Mouse (Mus musculus) neural tube, embryonic 15.5 days (tissue): ENCODE data around the gene Park7. TPM values are rescaled to one million over a fixed set of nuclear protein-coding genes. Genes with fewer than 3 reads are reported as not detected.
A peak's percentile ranks its signal among the peaks of the same experiment; 100 is the strongest.

ENCODE experiments used
- ATAC-seq: fragments of 200-750 bp; cut with Nextera tagmentation; 2 replicates; pipeline ENCODE4 v1.8.0; 2017; ENCODE audit warnings: mild to moderate bottlenecking, moderate TSS enrichment, moderate library complexity; ENCODE audit not compliant: low FRiP score
- H3K27ac ChIP-seq: fragments of 300-500 bp; sonication (generic); replicated peaks from 2 replicates; pipeline ENCODE4 v1.5.1; 2015; ENCODE audit warnings: mild to moderate bottlenecking, inconsistent platforms
- H3K27me3 ChIP-seq: fragments of 300-500 bp; sonication (generic); replicated peaks from 2 replicates; pipeline ENCODE4 v1.6.1; 2015; ENCODE audit warnings: inconsistent platforms
- H3K36me3 ChIP-seq: fragments of 300-500 bp; sonication (generic); 2 replicates; pipeline ENCODE4 v1.6.1; 2015; ENCODE audit warnings: inconsistent platforms
- H3K4me1 ChIP-seq: fragments of 300-500 bp; sonication (generic); 2 replicates; pipeline ENCODE4 v1.6.1; 2015; ENCODE audit warnings: inconsistent platforms
- H3K4me2 ChIP-seq: fragments of 300-500 bp; sonication (generic); 2 replicates; pipeline ENCODE4 v1.6.1; 2015; ENCODE audit warnings: inconsistent platforms, mild to moderate bottlenecking, moderate library complexity
- H3K4me3 ChIP-seq: fragments of 300-500 bp; sonication (generic); replicated peaks from 2 replicates; pipeline ENCODE4 v1.5.1; 2015; ENCODE audit warnings: mild to moderate bottlenecking, inconsistent platforms
- H3K9ac ChIP-seq: fragments of 300-500 bp; sonication (generic); replicated peaks from 2 replicates; pipeline ENCODE4 v1.6.1; 2015; ENCODE audit warnings: mild to moderate bottlenecking, inconsistent platforms
- H3K9me3 ChIP-seq: fragments of 300-500 bp; sonication (generic); replicated peaks from 2 replicates; pipeline ENCODE4 v1.6.1; 2016; ENCODE audit warnings: inconsistent platforms
- WGBS: fragments of 180-500 bp; shearing (Covaris S2); methylation state at CpG from one replicate; pipeline ENCODE4 v1.1.7; 2015; ENCODE audit warnings: mixed read lengths; 5-methylcytosine and 5-hydroxymethylcytosine counted together
- polyA plus RNA-seq: library from polyadenylated mRNA; unstranded; fragments of >200 nt; fragmentation: Nextera tagmentation; extraction: Ambion mirVana; gene quantifications from 2 replicates; pipeline ENCODE4 v1.2.1, GENCODE M21; 2015

The Park7 gene
- polyA plus RNA-seq, 1 experiment from 2014 or later = 384 TPM

DNA sequence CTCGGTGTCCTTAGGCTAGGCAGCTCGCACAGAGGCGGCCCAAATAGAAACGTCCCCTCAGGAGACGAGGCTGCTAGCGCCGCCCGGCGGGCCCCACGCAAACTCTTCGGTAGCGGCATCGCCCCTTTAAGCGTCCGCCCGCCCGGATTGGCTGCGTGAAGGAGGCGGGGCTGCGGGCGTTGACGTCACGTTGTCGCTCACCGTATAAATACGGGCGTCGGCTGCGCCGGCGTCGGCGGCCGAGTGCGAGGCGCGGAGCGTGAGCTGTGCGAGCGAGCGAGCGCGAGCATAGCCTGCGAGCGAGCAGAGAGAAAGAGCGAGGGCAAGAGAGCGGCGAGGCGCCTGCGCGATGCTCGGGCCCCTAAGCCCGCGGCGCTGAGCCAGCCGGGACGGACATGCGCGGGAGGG is 59.4 kb downstream of the Park7 start:
- H3K4me2 ChIP-seq = peak overlapping the region; percentile 77
- no peaks in the 10 kb centered on the region for H3K27me3 ChIP-seq
- H3K27ac ChIP-seq = peak overlapping the region; percentile 98
- H3K9ac ChIP-seq = peak overlapping the region; percentile 94
- H3K4me1 ChIP-seq = peaks cover 22% of the 10 kb centered on the region
- under 1% methylated on average over 58 of the region's 59 CpGs for WGBS
- no peaks in the 10 kb centered on the region for H3K9me3 ChIP-seq
- H3K4me3 ChIP-seq = peak overlapping the region; percentile 89
- ATAC-seq = peak; percentile 97
- no peaks in the 10 kb centered on the region for H3K36me3 ChIP-seq

DNA sequence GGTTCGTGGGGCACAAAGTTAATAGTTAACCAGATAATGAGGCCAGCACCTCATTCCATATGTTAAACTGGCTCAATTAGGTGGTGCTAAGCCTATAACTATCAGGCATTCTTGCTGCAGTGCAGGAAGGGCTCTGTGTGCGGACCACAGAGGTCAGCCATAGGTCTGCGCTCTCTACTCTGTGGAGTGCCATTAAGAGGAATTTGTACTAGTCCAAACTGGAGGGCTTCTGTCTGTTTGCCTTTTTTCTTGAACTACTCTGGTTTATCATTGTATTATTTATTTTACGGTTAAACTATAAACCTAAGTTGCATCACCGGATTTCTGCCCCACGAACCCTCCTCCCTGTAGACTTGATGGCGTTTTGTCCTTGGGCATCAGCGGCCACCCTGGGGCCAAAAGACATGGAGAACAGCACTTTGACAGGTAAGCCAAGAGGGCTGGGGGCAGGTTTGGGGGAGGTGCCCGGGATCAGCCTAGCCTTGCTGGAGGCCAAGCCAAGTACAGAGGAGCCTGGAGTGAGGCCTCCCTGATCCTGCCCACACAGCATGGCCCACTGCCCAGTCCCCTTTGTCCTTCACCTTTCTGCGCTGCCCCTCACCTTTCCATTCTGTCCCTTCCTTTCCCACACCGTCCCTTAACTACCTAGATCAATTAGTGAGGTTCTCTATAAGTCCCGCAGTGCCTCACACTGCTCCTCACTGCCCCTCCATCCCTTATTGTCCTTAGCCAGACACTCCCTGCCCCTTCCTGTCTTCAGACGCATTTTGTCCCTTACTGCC is 60.4 kb downstream of the Park7 start, which contains the start of gene Errfi1:
Gene Errfi1 (plus strand): TSS at position 240 of the 782 bp plus-strand sequence.
- ATAC-seq = peak; percentile 12; the same call in 1 of the 2 replicates
- peak within 1 kb of the TSS; percentile 98 for H3K27ac ChIP-seq

DNA sequence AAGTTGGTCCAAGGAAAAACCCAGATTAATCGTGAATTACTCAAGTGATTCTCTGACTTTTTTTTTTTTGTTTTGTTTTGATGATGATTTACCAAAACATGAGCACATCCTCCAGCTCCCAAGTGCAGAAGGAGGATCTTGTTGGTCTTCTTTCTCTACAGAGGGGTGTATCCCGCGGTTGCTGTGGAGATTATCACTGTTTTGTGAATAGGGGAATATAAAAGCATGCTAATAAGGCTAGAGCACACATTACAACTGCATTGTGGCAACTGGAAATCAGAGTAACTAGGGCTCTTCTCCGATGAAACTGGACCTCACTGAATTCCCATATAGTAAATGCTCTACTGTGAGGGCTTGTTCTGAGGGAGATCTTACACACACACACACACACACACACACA is 61.8 kb downstream of the Park7 start:
- no peaks in the 10 kb centered on the region for H3K9me3 ChIP-seq
- WGBS = 69% methylated on average over 4 of the region's 4 CpGs
- H3K27ac ChIP-seq = no peak overlapping the region
- no peaks in the 10 kb centered on the region for H3K36me3 ChIP-seq
- no peak for ATAC-seq
- H3K4me2 ChIP-seq = no peak overlapping the region
- no peak overlapping the region for H3K9ac ChIP-seq
- no peaks in the 10 kb centered on the region for H3K27me3 ChIP-seq
- no peak overlapping the region for H3K4me3 ChIP-seq
- H3K4me1 ChIP-seq = peaks cover 24% of the 10 kb centered on the region

More for the DNA sequence above, 60.4 kb downstream of the Park7 start, which contains the start of gene Errfi1:
- Histone ChIP-seq H3K4me3 (peak within 1 kb of the TSS; percentile 89), H3K4me2 (peak within 1 kb of the TSS; percentile 77), H3K9ac (peak within 1 kb of the TSS; percentile 53), H3K4me1 (peaks cover 26% of the 10 kb centered on the region), H3K27me3 (no peaks in the 10 kb centered on the region), H3K9me3 (no peaks in the 10 kb centered on the region), H3K36me3 (no peaks in the 10 kb centered on the region)
- 42% methylated on average over 13 of the region's 13 CpGs for WGBS

DNA sequence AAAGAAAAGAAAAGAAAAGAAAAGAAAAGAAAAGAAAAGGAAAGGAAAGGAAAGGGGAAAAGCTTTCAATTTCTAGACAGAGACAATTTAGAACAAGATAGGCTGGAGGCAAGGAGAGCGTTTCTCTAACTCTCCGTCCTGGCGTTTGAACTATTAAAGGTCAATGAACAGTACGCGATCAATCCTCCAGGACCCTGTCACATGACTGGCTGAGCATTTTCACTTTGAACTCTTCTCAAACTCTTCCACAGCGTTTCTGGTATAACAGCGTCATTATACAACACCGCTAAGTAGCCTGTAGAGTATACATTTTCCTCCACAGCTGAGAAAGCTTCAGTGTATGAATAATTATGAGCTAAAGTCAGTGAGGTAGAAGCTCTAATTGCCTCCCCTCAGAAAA is 62.2 kb downstream of the Park7 start:
- ATAC-seq = no peak
- Histone ChIP-seq H3K4me2 (no peak overlapping the region), H3K9ac (no peak overlapping the region), H3K4me1 (peaks cover 24% of the 10 kb centered on the region), H3K9me3 (no peaks in the 10 kb centered on the region), H3K27me3 (no peaks in the 10 kb centered on the region), H3K4me3 (no peak overlapping the region), H3K27ac (no peak overlapping the region), H3K36me3 (no peaks in the 10 kb centered on the region)
- 58% methylated on average over 8 of the region's 8 CpGs for WGBS

DNA sequence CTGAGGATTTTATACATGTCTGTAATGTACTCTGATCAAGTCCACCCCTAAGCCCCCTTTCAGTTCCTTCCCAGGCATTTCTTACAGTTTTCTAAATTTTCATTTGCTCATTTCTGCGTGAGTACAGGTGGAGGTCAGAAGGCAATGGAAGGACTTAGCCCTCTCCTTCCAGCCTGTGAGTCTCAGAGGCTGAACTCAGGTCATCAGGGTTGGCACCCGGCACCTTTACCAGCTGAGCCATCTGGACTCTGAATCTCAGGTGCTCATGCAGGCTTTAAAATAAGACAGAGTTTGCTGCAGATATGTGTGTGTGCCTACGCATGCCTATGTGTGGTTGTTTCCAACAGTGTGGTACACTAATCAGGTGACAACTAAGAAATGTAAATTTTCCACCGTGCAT is 63.3 kb downstream of the Park7 start:
- Histone ChIP-seq H3K27ac (no peak overlapping the region), H3K4me2 (no peak overlapping the region), H3K36me3 (no peaks in the 10 kb centered on the region), H3K9me3 (no peaks in the 10 kb centered on the region), H3K4me1 (peaks cover 16% of the 10 kb centered on the region), H3K27me3 (no peaks in the 10 kb centered on the region), H3K4me3 (no peak overlapping the region), H3K9ac (no peak overlapping the region)
- 92% methylated on average over 4 of the region's 4 CpGs for WGBS
- ATAC-seq = no peak

DNA sequence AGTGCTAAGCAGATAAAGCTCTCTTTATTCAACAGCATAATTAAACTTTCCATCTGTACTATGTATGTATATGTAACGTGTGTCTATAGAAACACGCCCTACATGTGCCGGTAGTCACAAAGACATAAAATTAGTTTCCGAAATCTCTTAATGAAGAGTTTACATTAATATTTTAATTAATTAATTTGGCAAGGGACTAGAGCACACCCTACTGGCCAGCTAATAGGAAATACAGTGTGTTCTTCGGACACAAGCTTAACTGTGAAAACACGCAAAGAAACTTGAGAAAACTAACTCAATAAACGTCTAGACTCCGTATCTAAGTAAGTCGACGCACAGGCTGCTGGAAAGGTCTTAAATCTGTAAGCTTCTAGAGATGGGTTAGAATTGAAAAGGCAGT is 64.3 kb downstream of the Park7 start:
- no peak overlapping the region for H3K27ac ChIP-seq
- no peaks in the 10 kb centered on the region for H3K9me3 ChIP-seq
- no peak overlapping the region for H3K4me3 ChIP-seq
- H3K36me3 ChIP-seq = no peaks in the 10 kb centered on the region
- ATAC-seq = no peak
- no peaks in the 10 kb centered on the region for H3K27me3 ChIP-seq
- no peak overlapping the region for H3K4me2 ChIP-seq
- 56% methylated on average over 10 of the region's 10 CpGs for WGBS
- H3K4me1 ChIP-seq = peaks cover 16% of the 10 kb centered on the region
- H3K9ac ChIP-seq = no peak overlapping the region

Other genes with a start within 250 kb of the Park7 start
- gene Errfi1, start 60.5 kb downstream of the Park7 start, polyA plus RNA-seq = 51.8 and 57.4 TPM in 2 replicates
- 0.44 and 2.8 TPM in 2 replicates for gene Tnfrsf9, start 125 bp upstream of the Park7 start, polyA plus RNA-seq
- 5.5 and 6.1 TPM in 2 replicates for gene Uts2, start 82.7 kb upstream of the Park7 start, polyA plus RNA-seq
- 3.6 and 4.3 TPM in 2 replicates for gene Per3, start 130.2 kb upstream of the Park7 start, polyA plus RNA-seq
- 46.1 and 57.9 TPM in 2 replicates for gene Vamp3, start 143.5 kb upstream of the Park7 start, polyA plus RNA-seq
- 0.34 TPM in 1 of 2 replicates, not detected in the other for gene Gm13090, start 175.1 kb upstream of the Park7 start, polyA plus RNA-seq